Mouse (Mus musculus): ENCODE measurements around the gene Rassf3. TPM values are rescaled to one million over a fixed set of nuclear protein-coding genes. Genes with fewer than 3 reads are reported as not detected.

The Rassf3 gene
- total and polyA plus RNA-seq, 2 experiments = 13.4 to 20.0 TPM

GRCm38 (mm10) chr10:121425079-121425478, 51.1 kb downstream of the Rassf3 start:
- no peak overlapping the region for H3K9ac ChIP-seq (ENCODE audit: low read depth, low read length)

DNA sequence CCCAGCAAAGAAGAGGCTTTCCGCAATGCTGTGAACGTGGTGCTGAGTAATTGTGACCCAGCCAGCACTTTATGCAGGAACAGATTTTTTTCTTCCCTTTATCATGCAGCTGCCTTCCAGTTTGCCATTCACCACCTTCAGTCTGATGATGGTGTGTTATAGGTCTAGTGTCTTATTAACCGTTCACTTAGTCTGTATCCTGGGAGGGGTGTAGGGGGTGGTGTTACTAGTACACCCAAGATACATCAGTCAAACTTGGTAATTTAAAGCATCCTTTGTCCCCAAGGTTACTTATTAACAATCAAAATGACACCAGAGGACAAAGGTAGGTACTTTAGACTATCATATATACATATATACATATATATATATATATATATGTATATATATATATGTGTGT, 51.7 kb downstream of the Rassf3 start:
- peaks cover 61% of the 10 kb centered on the region for H3K79me2 ChIP-seq (ENCODE audit: control insufficient read depth, insufficient read depth, low read length)
- 88% methylated on average over 3 of the region's 3 CpGs for WGBS
- DNase-seq (ENCODE audit: extremely low read depth, low read depth, low spot score) = no peak
- H3K4me1 ChIP-seq (ENCODE audit: control insufficient read depth, insufficient read depth, low read length) = peaks cover 39% of the 10 kb centered on the region
- H3K36me3 ChIP-seq (ENCODE audit: control insufficient read depth, insufficient read depth, low read length) = no peaks in the 10 kb centered on the region
- TF ChIP-seq POLR2A (IDR thresholded peaks at IDR 0.05; ENCODE audit: extremely low read depth, insufficient read depth, low read length) (no peak), CTCF (IDR thresholded peaks at IDR 0.05; ENCODE audit: low read depth, low read length) (no peak)
- H3K9ac ChIP-seq (ENCODE audit: low read depth, low read length) = no peak overlapping the region
- H3K27me3 ChIP-seq (ENCODE audit: control insufficient read depth, insufficient read depth, low read length) = no peaks in the 10 kb centered on the region
- H3K4me3 ChIP-seq (ENCODE audit: insufficient read depth, low read depth, low read length) = no peak overlapping the region
- H3K27ac ChIP-seq (replicated peaks; ENCODE audit: insufficient read depth, low read depth, low read length) = no peak overlapping the region

More at GRCm38 (mm10) chr10:121425079-121425478, 51.1 kb downstream of the Rassf3 start:
- no peak for DNase-seq (ENCODE audit: extremely low read depth, low read depth, low spot score)
- H3K36me3 ChIP-seq (ENCODE audit: control insufficient read depth, insufficient read depth, low read length) = no peaks in the 10 kb centered on the region
- H3K27me3 ChIP-seq (ENCODE audit: control insufficient read depth, insufficient read depth, low read length) = no peaks in the 10 kb centered on the region
- WGBS = 85% methylated on average over 5 of the region's 5 CpGs
- H3K4me3 ChIP-seq (ENCODE audit: insufficient read depth, low read depth, low read length) = no peak overlapping the region
- peaks cover 57% of the 10 kb centered on the region for H3K79me2 ChIP-seq (ENCODE audit: control insufficient read depth, insufficient read depth, low read length)
- no peak overlapping the region for H3K27ac ChIP-seq (replicated peaks; ENCODE audit: insufficient read depth, low read depth, low read length)
- TF ChIP-seq CTCF (IDR thresholded peaks at IDR 0.05; ENCODE audit: low read depth, low read length) (no peak), POLR2A (IDR thresholded peaks at IDR 0.05; ENCODE audit: extremely low read depth, insufficient read depth, low read length) (no peak)
- H3K4me1 ChIP-seq (ENCODE audit: control insufficient read depth, insufficient read depth, low read length) = peaks cover 43% of the 10 kb centered on the region

DNA sequence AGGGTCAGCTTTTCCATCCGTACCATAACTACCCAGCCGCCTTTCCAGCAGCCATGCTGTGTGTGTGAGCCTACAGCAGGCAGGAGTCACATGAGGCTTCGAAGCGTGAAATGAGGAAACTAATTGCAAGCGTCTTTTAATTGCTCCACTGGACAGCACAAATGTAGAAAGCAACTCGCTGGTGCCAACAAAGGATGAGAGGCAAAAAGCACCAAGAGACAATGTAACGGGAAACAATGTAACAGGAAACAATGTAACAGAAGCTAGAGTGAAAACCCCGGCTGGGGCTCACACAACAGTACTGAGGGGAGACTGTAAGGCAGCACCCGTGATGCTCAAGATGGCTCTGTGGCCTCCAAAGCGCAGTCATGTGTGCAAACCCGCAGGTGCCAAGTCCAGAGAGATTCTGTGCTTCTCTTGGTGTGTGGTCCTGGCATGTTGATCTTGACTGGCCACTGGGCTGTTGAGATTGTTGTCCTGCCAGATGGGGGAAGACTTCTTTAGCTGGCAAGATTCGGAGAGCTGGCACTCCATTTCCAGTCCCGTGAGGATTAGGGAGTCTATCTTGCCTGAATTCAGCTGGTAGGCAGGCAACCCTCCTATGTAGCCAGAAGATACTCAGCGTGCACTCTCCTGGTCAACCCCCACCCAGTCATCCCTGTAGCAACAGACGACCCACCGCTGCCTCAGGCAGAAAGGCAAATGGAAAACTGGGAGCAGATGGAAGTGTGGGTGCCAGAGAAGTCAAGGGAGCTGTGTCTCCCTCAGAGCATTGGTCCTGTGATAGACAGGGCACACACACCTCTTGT, 52.4 kb downstream of the Rassf3 start:
- H3K27ac ChIP-seq (replicated peaks; ENCODE audit: insufficient read depth, low read depth, low read length) = no peak overlapping the region
- 83% methylated on average over 16 of the region's 16 CpGs for WGBS
- TF ChIP-seq POLR2A (IDR thresholded peaks at IDR 0.05; ENCODE audit: extremely low read depth, insufficient read depth, low read length) (no peak), CTCF (IDR thresholded peaks at IDR 0.05; ENCODE audit: low read depth, low read length) (no peak)
- no peaks in the 10 kb centered on the region for H3K27me3 ChIP-seq (ENCODE audit: control insufficient read depth, insufficient read depth, low read length)
- peaks cover 67% of the 10 kb centered on the region for H3K79me2 ChIP-seq (ENCODE audit: control insufficient read depth, insufficient read depth, low read length)
- no peak overlapping the region for H3K4me3 ChIP-seq (ENCODE audit: insufficient read depth, low read depth, low read length)
- DNase-seq (ENCODE audit: extremely low read depth, low read depth, low spot score) = no peak
- H3K9ac ChIP-seq (ENCODE audit: low read depth, low read length) = no peak overlapping the region
- peaks cover 35% of the 10 kb centered on the region for H3K4me1 ChIP-seq (ENCODE audit: control insufficient read depth, insufficient read depth, low read length)
- no peaks in the 10 kb centered on the region for H3K36me3 ChIP-seq (ENCODE audit: control insufficient read depth, insufficient read depth, low read length)

GRCm38 (mm10) chr10:121422294-121422693, 53.9 kb downstream of the Rassf3 start:
- Histone ChIP-seq H3K4me1 (ENCODE audit: control insufficient read depth, insufficient read depth, low read length) (peaks cover 26% of the 10 kb centered on the region), H3K9ac (ENCODE audit: low read depth, low read length) (no peak overlapping the region), H3K79me2 (ENCODE audit: control insufficient read depth, insufficient read depth, low read length) (peaks cover 64% of the 10 kb centered on the region), H3K36me3 (ENCODE audit: control insufficient read depth, insufficient read depth, low read length) (no peaks in the 10 kb centered on the region), H3K27ac (replicated peaks; ENCODE audit: insufficient read depth, low read depth, low read length) (no peak overlapping the region), H3K4me3 (ENCODE audit: insufficient read depth, low read depth, low read length) (no peak overlapping the region), H3K27me3 (ENCODE audit: control insufficient read depth, insufficient read depth, low read length) (no peaks in the 10 kb centered on the region)
- WGBS = 75% methylated on average over 6 of the region's 6 CpGs
- no peak for DNase-seq (ENCODE audit: extremely low read depth, low read depth, low spot score)
- TF ChIP-seq POLR2A (IDR thresholded peaks at IDR 0.05; ENCODE audit: extremely low read depth, insufficient read depth, low read length) (no peak), CTCF (IDR thresholded peaks at IDR 0.05; ENCODE audit: low read depth, low read length) (no peak)

DNA sequence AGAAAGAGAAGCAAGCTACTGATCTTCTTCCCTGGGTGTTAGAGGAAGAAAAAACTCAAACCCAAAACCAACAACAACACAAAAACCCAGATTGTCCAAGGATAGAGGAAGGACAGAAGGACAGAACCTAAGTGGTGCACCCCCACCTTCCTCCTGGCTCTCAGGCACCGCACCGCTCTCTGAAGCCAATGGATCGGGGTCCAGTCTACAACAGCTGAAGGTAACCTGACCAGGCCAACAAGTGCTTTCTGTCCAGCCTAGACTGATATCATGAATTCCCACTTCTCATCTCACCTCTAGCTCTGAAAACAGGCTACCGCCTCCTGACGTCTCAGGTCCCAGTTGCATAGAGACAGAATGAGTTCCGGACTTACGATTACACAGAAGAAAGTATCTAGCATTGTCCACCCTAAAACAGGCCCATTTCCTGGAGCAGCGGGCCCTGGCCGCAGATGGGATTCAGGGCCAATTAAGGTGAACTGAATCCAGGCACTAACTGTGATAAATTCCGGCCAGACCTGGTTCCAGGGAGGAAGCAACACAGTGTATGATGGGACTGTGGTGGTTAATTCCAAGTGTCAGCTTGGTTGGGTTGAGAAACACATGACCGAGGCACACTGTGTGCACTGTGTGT, 54.4 kb downstream of the Rassf3 start:
- peaks cover 20% of the 10 kb centered on the region for H3K4me1 ChIP-seq (ENCODE audit: control insufficient read depth, insufficient read depth, low read length)
- no peak for TF ChIP-seq CTCF (IDR thresholded peaks at IDR 0.05; ENCODE audit: low read depth, low read length)
- TF ChIP-seq POLR2A (IDR thresholded peaks at IDR 0.05; ENCODE audit: extremely low read depth, insufficient read depth, low read length) = no peak
- H3K27ac ChIP-seq (replicated peaks; ENCODE audit: insufficient read depth, low read depth, low read length) = no peak overlapping the region
- no peak overlapping the region for H3K9ac ChIP-seq (ENCODE audit: low read depth, low read length)
- peaks cover 62% of the 10 kb centered on the region for H3K79me2 ChIP-seq (ENCODE audit: control insufficient read depth, insufficient read depth, low read length)
- WGBS = 74% methylated on average over 11 of the region's 11 CpGs
- no peaks in the 10 kb centered on the region for H3K27me3 ChIP-seq (ENCODE audit: control insufficient read depth, insufficient read depth, low read length)
- H3K36me3 ChIP-seq (ENCODE audit: control insufficient read depth, insufficient read depth, low read length) = no peaks in the 10 kb centered on the region
- no peak for DNase-seq (ENCODE audit: extremely low read depth, low read depth, low spot score)
- no peak overlapping the region for H3K4me3 ChIP-seq (ENCODE audit: insufficient read depth, low read depth, low read length)
